Mouse (Mus musculus) kidney, postnatal 4 days (tissue): Measurements from ENCODE around the gene Emg1.
A peak's percentile ranks its signal among the peaks of the same experiment; 100 is the strongest.

Experiments used
- DNase-seq, 2 experiments: peaks; one replicate each; pipeline ENCODE4 v3.0.0; 2021; ENCODE audit warnings: mixed read lengths in 2 of 2

Gene Emg1

GRCm38 (mm10) chr6:124711824-124712782 is at the start of gene Emg1, which contains the start of gene Phb2:
Gene Emg1, minus strand, starts transcription at chr6:124712178.
Gene Phb2, plus strand, starts transcription at chr6:124712336.
- DNase-seq: peak; percentile 99

GRCm38 (mm10) chr6:124759259-124759658 is 47.3 kb upstream of the Emg1 start:
- peak; percentile 89 to 91 for DNase-seq

DNA sequence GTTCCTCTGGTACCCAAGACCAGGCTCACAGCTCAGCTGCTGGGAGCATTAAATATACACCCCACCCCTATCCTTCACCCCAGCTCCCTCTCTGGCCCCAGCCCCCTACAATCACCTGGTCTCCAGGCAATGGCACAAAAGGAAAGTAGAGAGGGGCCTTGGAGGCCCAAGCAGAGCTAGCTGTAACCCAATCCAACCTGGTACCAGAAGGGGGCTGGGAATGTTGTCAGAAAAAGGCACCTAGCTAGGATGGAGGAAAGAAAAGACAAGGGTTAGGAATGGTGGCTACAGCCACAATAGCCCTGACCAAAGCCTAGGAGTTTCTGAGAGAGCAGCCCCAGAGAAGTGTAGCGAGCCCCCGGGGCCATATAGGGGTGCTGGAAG is 46.9 kb upstream of the Emg1 start:
- peak in 1 of 2 experiments; percentile 20 for DNase-seq

DNA sequence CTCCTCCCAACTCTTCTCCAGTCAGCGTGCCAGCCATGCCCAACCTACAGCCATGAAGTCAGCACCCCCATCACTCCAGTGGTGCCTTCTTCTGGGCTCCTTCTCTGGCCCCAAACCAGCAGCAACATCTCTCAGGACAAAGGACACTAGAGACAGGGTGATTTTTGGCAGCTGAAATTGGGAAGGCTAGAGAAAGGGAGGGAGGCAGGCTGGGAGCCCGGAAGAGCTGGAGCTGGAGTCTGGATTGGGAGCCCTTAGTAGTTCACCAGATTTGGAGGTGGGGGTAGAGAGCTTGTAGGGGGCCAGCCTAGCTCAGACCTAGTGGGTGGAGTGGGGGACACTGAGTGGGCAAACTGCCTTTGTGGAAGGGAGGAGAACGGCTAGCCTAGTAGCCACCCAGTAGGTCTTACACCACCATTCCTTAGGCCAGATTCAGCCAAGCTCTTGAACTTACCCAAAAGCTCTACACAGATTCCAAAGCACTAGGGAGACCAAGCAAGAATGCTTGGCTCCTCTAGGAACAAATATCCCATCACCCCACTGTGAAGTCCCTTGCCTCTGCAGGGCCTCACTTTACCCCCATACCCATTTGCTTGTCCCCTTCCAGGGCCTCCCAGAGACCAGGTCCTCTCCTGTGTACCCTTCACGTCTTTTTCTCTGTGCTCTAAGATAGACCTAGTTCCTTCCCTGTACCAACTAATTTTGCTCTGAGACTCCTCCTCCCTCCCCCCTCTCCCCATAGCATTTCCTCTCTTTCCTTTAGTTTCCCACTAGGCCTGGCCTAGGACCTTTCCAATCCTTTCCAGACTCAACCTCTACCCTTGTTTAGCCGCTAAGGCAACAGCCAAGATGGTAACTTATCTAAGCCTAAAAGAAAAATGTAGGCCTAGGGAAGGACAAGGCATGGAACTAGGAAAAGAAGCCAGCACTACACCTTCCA is 46.2 kb upstream of the Emg1 start:
- DNase-seq: peak; percentile 68 to 77

- DNase-seq: no peak
Observed at GRCm38 (mm10) chr6:124757351-124757880, 45.4 kb upstream of the Emg1 start.

GRCm38 (mm10) chr6:124756652-124757350 is 44.8 kb upstream of the Emg1 start:
- peak; percentile 89 to 93 for DNase-seq

GRCm38 (mm10) chr6:124755831-124756595 is 44.0 kb upstream of the Emg1 start, which contains the start of the genes Gm45234 and Atn1:
Gene Gm45234, minus strand, starts transcription at chr6:124756021.
Gene Atn1, minus strand, starts transcription at chr6:124756524.
- DNase-seq: peak; percentile 81 to 88

GRCm38 (mm10) chr6:124755306-124755705 is 43.3 kb upstream of the Emg1 start:
- DNase-seq: no peak

DNA sequence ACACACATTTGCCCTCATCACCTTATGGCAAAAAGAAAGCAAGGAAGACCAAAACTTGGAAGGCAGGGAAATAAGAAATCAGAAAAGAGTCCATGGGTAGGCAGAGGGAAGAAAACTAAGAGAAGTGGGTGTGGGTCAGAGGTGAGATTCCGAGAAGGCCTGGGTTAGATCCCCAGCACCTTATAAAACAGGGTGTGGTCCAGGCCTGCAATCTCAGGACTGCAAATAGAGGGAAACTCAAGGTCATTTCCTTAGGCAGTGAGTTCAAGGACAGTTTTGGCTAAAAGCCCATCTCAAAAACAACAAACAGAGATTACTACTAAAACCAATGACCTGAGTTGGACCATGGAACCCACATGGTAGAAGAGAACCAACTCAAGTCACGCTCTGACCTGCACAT is 41.9 kb upstream of the Emg1 start:
- no peak for DNase-seq

- DNase-seq: no peak
Observed at GRCm38 (mm10) chr6:124750405-124750804, 38.4 kb upstream of the Emg1 start.

DNA sequence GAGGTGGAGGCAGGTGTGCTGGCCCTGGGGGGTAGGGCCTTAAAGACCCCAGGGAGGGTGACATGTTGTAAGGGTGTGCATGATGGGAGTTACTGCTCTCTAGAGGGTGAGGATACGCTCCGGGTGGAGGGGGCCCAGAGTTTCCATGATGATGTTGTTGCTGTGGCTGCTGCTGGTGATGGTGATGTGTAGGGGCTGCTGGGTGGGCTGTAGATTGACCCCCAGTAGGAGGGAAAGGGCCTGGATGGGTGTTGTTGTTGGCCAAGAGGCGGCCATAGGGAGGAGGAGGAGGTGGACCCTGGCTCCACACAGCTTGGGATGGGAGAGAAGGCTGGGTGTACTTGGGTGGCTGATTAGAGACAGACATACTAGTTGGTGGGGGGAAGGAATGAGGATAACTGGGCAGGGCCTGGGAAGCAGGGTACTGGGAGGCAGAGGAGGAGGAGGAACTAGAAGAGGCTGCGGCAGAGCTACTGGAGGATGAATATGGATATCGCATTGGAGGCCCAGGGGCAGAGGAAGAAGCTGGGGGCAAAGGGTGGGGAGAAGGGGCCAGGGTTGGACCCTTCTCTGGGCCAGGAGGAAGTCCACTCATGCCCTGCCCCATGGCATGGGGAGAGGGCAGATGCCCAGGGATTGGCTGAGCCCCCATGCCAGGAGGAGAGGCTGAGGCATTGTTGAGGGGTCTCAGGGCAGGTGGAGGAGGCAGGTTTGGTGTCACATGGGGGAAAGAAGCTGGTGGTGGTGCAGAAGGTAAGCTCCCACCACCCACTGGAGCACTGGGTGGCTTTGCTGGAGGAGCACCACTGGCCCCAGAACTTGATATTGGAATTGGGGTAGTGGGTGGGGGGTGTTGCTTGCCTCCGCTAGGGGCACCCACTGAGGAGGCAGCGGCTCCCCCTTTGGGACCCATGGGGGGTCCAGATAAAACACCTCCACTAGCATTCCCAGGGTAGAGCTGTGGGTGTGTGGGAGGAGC is 35.0 kb upstream of the Emg1 start:
- DNase-seq: no peak

GRCm38 (mm10) chr6:124746296-124746605 is 34.3 kb upstream of the Emg1 start:
- no peak for DNase-seq

DNA sequence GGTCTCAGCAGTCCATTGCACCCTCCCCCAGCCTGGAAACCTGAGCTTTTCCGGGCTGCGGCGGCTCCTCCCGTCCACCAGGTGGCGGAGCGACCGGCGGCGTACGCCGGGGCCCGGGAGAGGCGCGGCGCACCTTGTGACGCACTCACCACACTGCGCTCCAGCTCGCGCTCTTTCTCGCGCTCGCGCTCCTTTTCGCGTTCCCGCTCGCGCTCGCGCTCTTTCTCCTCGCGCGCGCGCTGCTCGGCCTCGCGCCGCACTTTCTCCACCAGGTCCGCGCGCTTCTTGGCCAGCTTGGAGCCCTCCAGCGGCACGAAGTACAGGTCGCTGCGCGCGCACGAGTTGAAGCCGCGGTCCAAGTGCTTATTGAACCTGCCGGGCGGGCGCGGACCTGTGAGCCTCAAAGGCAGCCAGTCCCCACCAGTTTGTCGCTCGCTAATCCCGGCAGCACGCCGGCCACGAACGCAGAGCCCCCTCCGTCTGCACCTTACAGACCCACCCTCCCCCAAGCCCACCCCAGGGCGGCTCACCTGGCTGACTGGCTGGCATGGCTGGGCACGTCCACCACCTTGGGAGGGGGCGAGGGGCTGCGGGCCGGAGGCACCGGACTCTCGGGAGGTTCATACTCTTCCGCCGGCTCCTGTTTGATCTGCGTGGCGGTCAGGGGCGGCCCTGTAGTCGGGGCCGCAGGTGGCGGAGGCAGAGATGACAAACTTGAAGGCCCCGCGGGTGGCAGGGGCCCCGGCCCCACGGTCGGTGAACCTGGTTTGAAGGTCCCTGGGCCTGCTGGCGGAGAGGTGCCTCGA is 33.7 kb upstream of the Emg1 start:
- peak; percentile 94 to 96 for DNase-seq

GRCm38 (mm10) chr6:124744755-124745321 is 32.9 kb upstream of the Emg1 start:
- DNase-seq: peak in 1 of 2 experiments; percentile 60

GRCm38 (mm10) chr6:124743647-124744046 is 31.7 kb upstream of the Emg1 start:
- no peak for DNase-seq

DNA sequence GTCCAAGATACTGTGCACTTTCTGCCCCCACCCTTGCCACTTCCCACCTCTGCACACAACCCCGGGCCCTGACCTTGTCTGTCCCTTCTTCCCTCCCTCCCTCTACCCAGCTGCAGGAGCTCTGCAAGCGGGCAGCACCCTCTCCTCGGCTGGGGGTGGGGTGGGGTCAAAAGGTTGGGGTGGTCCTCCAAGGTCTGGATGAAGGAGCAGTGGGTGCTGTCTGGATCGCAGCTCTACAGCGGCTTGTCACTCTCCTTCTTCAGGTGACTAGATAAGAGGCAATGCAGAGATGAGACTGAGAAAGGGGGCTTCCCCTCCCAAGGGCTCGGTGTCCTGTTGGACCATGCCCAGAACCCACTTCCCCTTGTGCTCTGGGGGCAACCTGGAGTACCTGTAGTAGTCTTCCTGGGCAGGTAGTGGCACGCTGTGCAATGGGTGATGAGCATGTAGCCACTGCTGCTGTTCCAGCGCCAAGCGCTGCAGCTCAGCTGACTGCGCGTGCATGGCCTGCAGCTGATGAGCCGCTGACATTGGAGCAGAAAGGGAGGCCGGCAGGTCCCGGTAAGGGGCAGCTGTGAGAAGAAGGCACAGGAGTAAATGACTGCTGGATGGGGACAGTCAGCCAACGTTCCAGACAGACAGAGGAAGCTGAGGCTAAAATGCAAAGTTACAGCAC is 31.0 kb upstream of the Emg1 start:
- DNase-seq: no peak

- DNase-seq: no peak
Observed at GRCm38 (mm10) chr6:124741842-124742241, 29.9 kb upstream of the Emg1 start.
